Mouse (Mus musculus): ENCODE results near the gene 4930572O03Rik.
"Not testable (repeated sequence)": the region's sequence is repeated elsewhere in the genome, so short reads cannot be mapped to it uniquely, and the experiment has no call there.

The 4930572O03Rik gene

GRCm38 (mm10) chr5:15618764-15619163 lies 38.1 kb downstream of the 4930572O03Rik start, which contains the start of gene Speer4d:
TSS of gene Speer4d (plus strand) at chr5:15619064.
- not testable (repeated sequence) for DNase-seq (ENCODE audit: low spot score in 2 of 2)

GRCm38 (mm10) chr5:15616195-15616594 lies 40.7 kb downstream of the 4930572O03Rik start:
- not testable (repeated sequence) for DNase-seq (ENCODE audit: low spot score in 2 of 2)

- DNase-seq (ENCODE audit: low spot score in 2 of 2) = not testable (repeated sequence)
Measured at GRCm38 (mm10) chr5:15610695-15611094, 46.2 kb downstream of the 4930572O03Rik start.

- DNase-seq (ENCODE audit: low spot score in 2 of 2) = peak in 1 of 2 experiments; percentile 10
Measured at GRCm38 (mm10) chr5:15606677-15607076, 50.2 kb downstream of the 4930572O03Rik start.

GRCm38 (mm10) chr5:15603585-15603984 lies 53.3 kb downstream of the 4930572O03Rik start:
- DNase-seq (ENCODE audit: low spot score in 2 of 2) = not testable (repeated sequence)

GRCm38 (mm10) chr5:15603008-15603407 lies 53.9 kb downstream of the 4930572O03Rik start:
- DNase-seq (ENCODE audit: low spot score in 2 of 2) = not testable (repeated sequence)

GRCm38 (mm10) chr5:15602424-15602947 lies 54.4 kb downstream of the 4930572O03Rik start:
- not testable (repeated sequence) for DNase-seq (ENCODE audit: low spot score in 2 of 2)
